Mouse (Mus musculus): ENCODE measurements around the gene Ovol3. TPM values are rescaled to one million over a fixed set of nuclear protein-coding genes. Genes with fewer than 3 reads are reported as not detected.
A peak's percentile ranks its signal among the peaks of the same experiment; 100 is the strongest.

Ovol3 gene
- polyA plus RNA-seq, 1 experiment from 2014 or later = not detected

GRCm38 (mm10) chr7:30200200-30200599 lies 35.3 kb downstream of the Ovol3 start:
- H3K9ac ChIP-seq (replicated peaks; ENCODE audit: low read depth, low read length) = no peak overlapping the region
- no peaks in the 10 kb centered on the region for H3K27me3 ChIP-seq (replicated peaks; ENCODE audit: control insufficient read depth, insufficient read depth, low read length)
- WGBS = 77% methylated on average over 5 of the region's 5 CpGs
- H3K4me3 ChIP-seq (replicated peaks; ENCODE audit: low read length) = no peak overlapping the region
- H3K4me2 ChIP-seq (ENCODE audit: low read length) = no peak overlapping the region
- no peaks in the 10 kb centered on the region for H3K36me3 ChIP-seq (ENCODE audit: control insufficient read depth, insufficient read depth)
- H3K4me1 ChIP-seq (replicated peaks; ENCODE audit: control insufficient read depth, insufficient read depth, low read length) = peaks cover 8% of the 10 kb centered on the region
- H3K27ac ChIP-seq (ENCODE audit: low read length) = no peak overlapping the region
- H3K9me3 ChIP-seq (ENCODE audit: control insufficient read depth, low read length) = no peaks in the 10 kb centered on the region
- no peak for ATAC-seq

DNA sequence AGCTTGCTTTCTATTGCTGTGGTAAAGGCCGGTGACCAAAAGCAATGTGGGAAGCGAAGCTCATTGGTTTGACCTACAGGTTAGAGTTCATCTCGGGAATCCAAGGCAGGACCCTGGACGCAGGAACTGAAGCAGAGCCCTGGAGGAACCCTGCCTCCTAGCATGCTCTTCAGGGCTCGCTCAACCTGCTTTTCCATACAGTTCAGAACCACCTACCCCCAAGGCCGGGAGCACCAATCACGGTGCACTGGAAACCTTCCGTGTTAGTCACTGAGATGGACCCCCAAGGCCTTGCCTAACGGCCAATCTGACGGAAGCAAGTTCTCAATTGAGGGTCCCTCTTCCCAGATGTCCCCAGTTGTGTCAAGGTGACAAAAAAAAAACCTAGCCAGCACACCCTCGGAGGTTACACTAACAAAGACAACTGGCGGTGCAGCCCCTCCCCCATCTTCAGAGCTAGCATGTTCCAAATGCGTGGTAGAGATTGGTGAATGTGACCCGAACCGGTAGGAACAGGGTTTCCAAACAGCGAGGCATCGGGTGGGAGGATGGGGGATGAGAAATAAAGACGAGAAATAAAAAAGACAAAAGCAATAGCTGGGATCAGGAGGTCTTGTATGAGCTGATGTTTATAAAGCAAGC lies 35.9 kb downstream of the Ovol3 start:
- H3K9me3 ChIP-seq (ENCODE audit: control insufficient read depth, low read length) = no peaks in the 10 kb centered on the region
- no peaks in the 10 kb centered on the region for H3K27me3 ChIP-seq (replicated peaks; ENCODE audit: control insufficient read depth, insufficient read depth, low read length)
- H3K27ac ChIP-seq (ENCODE audit: low read length) = no peak overlapping the region
- peaks cover 11% of the 10 kb centered on the region for H3K4me1 ChIP-seq (replicated peaks; ENCODE audit: control insufficient read depth, insufficient read depth, low read length)
- no peak overlapping the region for H3K9ac ChIP-seq (replicated peaks; ENCODE audit: low read depth, low read length)
- H3K36me3 ChIP-seq (ENCODE audit: control insufficient read depth, insufficient read depth) = no peaks in the 10 kb centered on the region
- no peak for ATAC-seq
- WGBS = 83% methylated on average over 18 of the region's 18 CpGs
- H3K4me2 ChIP-seq (ENCODE audit: low read length) = no peak overlapping the region
- no peak overlapping the region for H3K4me3 ChIP-seq (replicated peaks; ENCODE audit: low read length)

DNA sequence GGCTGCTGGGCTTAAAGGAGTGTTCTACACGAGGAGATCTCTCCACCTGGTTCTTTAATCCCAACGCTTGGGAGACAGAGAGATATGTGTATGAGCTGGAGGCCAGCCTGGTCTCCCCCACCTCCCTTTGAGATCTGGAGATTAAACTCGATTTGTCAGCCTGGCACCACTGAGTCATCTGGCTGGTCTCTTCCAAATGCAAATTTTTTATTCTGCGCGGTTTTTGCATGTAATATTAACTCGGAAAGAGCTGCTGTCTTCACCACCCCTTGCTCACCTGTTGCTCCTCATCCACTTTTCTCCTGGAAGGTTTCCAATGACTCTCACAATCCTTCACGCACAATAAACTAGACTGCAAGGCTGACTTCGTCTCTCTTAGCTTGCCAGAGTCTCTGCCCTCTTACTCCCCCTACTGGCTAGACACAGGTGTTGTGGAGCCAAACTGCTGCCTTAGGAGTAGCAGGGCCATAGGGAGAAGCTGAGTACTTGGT lies 37.0 kb downstream of the Ovol3 start, which contains the start of gene Capns1:
Gene Capns1, minus strand, starts transcription at position 331 of the 491 bp plus-strand sequence.
- Histone ChIP-seq H3K4me1 (replicated peaks; ENCODE audit: control insufficient read depth, insufficient read depth, low read length) (peaks cover 12% of the 10 kb centered on the region), H3K9ac (replicated peaks; ENCODE audit: low read depth, low read length) (no peak within 1 kb of the TSS), H3K4me2 (ENCODE audit: low read length) (peak within 1 kb of the TSS; percentile 48), H3K27me3 (replicated peaks; ENCODE audit: control insufficient read depth, insufficient read depth, low read length) (no peaks in the 10 kb centered on the region), H3K4me3 (replicated peaks; ENCODE audit: low read length) (peak within 1 kb of the TSS; percentile 32), H3K9me3 (ENCODE audit: control insufficient read depth, low read length) (no peaks in the 10 kb centered on the region), H3K36me3 (ENCODE audit: control insufficient read depth, insufficient read depth) (no peaks in the 10 kb centered on the region), H3K27ac (ENCODE audit: low read length) (0 out of 2 replicates have a peak within 1 kb of the TSS, but pooled peaks have one; percentile 7)
- ATAC-seq = peak; percentile 46; the same call in 1 of the 2 replicates
- 2% methylated on average over 8 of the region's 8 CpGs for WGBS

DNA sequence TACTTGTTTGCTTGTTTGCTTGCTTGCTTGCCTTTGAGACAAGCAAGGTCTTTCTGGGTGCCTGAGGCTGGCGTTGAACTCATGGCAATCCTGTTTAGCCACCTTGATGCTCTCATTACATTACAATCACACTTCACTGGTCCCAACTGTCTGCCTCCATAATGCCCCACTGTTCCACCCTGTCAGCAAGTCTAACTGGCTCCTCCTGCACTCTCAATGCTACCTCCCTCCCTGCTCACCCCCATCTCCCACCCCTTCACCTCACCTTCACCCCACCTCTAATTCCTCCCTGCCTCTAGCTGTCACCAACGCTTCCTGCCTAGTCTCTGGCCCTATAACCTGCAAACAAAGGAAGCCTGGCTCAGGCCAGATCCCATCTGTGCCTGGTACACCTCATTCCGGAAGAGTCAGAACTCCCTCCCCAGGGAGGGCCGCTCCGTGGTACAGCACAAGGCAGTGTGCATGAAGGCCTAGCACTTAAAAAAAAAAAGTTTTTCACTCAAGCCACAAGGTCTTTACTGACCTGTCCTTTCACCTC lies 37.9 kb downstream of the Ovol3 start:
- Histone ChIP-seq H3K4me2 (ENCODE audit: low read length) (no peak overlapping the region), H3K9me3 (ENCODE audit: control insufficient read depth, low read length) (no peaks in the 10 kb centered on the region), H3K27ac (ENCODE audit: low read length) (no peak overlapping the region), H3K4me3 (replicated peaks; ENCODE audit: low read length) (no peak overlapping the region), H3K27me3 (replicated peaks; ENCODE audit: control insufficient read depth, insufficient read depth, low read length) (no peaks in the 10 kb centered on the region), H3K4me1 (replicated peaks; ENCODE audit: control insufficient read depth, insufficient read depth, low read length) (peaks cover 20% of the 10 kb centered on the region), H3K9ac (replicated peaks; ENCODE audit: low read depth, low read length) (no peak overlapping the region), H3K36me3 (ENCODE audit: control insufficient read depth, insufficient read depth) (no peaks in the 10 kb centered on the region)
- 77% methylated on average over 5 of the region's 5 CpGs for WGBS
- no peak for ATAC-seq

DNA sequence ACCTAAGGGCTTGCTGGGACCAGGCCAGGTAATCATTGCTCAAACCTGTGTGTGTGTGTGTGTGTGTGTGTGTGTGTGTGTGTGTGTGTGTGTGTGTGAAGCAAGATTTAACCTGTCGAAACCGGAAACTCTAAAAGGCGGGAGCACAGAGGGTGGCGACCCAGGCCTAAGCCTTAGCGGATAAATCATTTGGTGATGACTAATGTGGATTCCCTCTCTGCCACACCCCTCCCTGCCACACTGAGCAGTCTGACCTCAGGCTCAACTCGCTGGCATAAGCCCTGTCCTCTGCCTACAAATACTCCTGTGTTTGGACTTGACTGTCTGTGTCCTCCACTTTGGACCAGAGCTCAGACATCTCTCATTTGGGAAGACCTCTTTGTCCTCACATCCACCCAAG lies 39.4 kb downstream of the Ovol3 start:
- Histone ChIP-seq H3K4me3 (replicated peaks; ENCODE audit: low read length) (no peak overlapping the region), H3K27ac (ENCODE audit: low read length) (no peak overlapping the region), H3K9ac (replicated peaks; ENCODE audit: low read depth, low read length) (no peak overlapping the region), H3K36me3 (ENCODE audit: control insufficient read depth, insufficient read depth) (peaks cover 6% of the 10 kb centered on the region; the same call in 1 of the 2 replicates), H3K9me3 (ENCODE audit: control insufficient read depth, low read length) (no peaks in the 10 kb centered on the region), H3K27me3 (replicated peaks; ENCODE audit: control insufficient read depth, insufficient read depth, low read length) (no peaks in the 10 kb centered on the region), H3K4me2 (ENCODE audit: low read length) (no peak overlapping the region), H3K4me1 (replicated peaks; ENCODE audit: control insufficient read depth, insufficient read depth, low read length) (peaks cover 23% of the 10 kb centered on the region)
- no peak for ATAC-seq
- WGBS = 84% methylated on average over 6 of the region's 6 CpGs

GRCm38 (mm10) chr7:30195461-30195860 lies 40.1 kb downstream of the Ovol3 start:
- no peak overlapping the region for H3K9ac ChIP-seq (replicated peaks; ENCODE audit: low read depth, low read length)
- H3K4me2 ChIP-seq (ENCODE audit: low read length) = peak overlapping the region; percentile 68
- peaks cover 23% of the 10 kb centered on the region for H3K4me1 ChIP-seq (replicated peaks; ENCODE audit: control insufficient read depth, insufficient read depth, low read length)
- H3K9me3 ChIP-seq (ENCODE audit: control insufficient read depth, low read length) = no peaks in the 10 kb centered on the region
- 78% methylated on average over 6 of the region's 6 CpGs for WGBS
- H3K27ac ChIP-seq (ENCODE audit: low read length) = no peak overlapping the region
- peak overlapping the region; percentile 83; the same call in 1 of the 2 replicates for H3K4me3 ChIP-seq (replicated peaks; ENCODE audit: low read length)
- H3K27me3 ChIP-seq (replicated peaks; ENCODE audit: control insufficient read depth, insufficient read depth, low read length) = no peaks in the 10 kb centered on the region
- ATAC-seq = no peak
- H3K36me3 ChIP-seq (ENCODE audit: control insufficient read depth, insufficient read depth) = peaks cover 8% of the 10 kb centered on the region

- Histone ChIP-seq H3K4me3 (replicated peaks; ENCODE audit: low read length) (peak overlapping the region; percentile 83), H3K27ac (ENCODE audit: low read length) (peak overlapping the region; percentile 77), H3K27me3 (replicated peaks; ENCODE audit: control insufficient read depth, insufficient read depth, low read length) (no peaks in the 10 kb centered on the region), H3K4me1 (replicated peaks; ENCODE audit: control insufficient read depth, insufficient read depth, low read length) (peaks cover 23% of the 10 kb centered on the region), H3K4me2 (ENCODE audit: low read length) (peak overlapping the region; percentile 68), H3K9ac (replicated peaks; ENCODE audit: low read depth, low read length) (peak overlapping the region; percentile 77), H3K9me3 (ENCODE audit: control insufficient read depth, low read length) (no peaks in the 10 kb centered on the region), H3K36me3 (ENCODE audit: control insufficient read depth, insufficient read depth) (peaks cover 11% of the 10 kb centered on the region)
- WGBS = under 1% methylated on average over 28 of the region's 28 CpGs
- ATAC-seq = peak; percentile 88
These were observed 40.6 kb downstream of the Ovol3 start for GRCm38 (mm10) chr7:30194884-30195283.

DNA sequence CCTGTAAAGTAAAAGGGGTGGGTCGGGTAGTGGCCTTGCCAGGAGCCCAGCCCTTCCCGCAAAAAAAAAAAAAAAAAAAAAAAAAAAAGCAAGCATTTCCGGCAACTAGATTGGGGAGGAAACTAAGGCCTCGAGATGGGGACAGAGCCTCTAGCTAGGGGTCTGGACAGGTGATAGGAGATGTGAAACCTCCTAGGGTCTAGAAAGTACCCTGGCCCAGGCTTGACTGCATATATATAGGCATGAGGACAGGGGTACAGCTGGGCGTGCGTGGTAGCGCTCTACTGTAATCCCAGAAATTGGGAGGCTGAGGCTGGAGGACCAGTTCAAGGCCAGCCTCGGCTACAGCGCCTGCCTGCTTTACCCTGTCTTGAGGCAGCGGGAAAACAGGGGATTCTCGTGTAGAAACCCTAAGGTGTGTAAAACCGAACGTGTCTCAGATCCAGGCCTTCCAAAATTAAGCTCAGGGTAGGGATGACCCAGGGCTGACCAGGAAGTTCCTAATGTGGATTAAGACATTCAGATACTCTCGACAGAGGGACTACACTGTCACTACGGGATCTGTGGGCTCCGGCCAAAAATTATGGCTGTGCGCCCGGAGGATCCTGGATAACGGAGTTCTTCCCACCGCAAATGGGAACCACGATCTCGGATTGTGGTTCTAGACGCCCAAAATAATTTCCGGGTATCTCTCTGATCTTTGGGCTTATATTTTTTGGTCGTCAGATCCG lies 41.3 kb downstream of the Ovol3 start:
- H3K4me1 ChIP-seq (replicated peaks; ENCODE audit: control insufficient read depth, insufficient read depth, low read length) = peaks cover 23% of the 10 kb centered on the region
- peak overlapping the region; percentile 68 for H3K4me2 ChIP-seq (ENCODE audit: low read length)
- peak overlapping the region; percentile 77 for H3K27ac ChIP-seq (ENCODE audit: low read length)
- WGBS = under 1% methylated on average over 26 of the region's 26 CpGs
- H3K9me3 ChIP-seq (ENCODE audit: control insufficient read depth, low read length) = no peaks in the 10 kb centered on the region
- peaks cover 13% of the 10 kb centered on the region for H3K36me3 ChIP-seq (ENCODE audit: control insufficient read depth, insufficient read depth)
- ATAC-seq = peak; percentile 27
- H3K9ac ChIP-seq (replicated peaks; ENCODE audit: low read depth, low read length) = peak overlapping the region; percentile 77
- H3K4me3 ChIP-seq (replicated peaks; ENCODE audit: low read length) = peak overlapping the region; percentile 83
- no peaks in the 10 kb centered on the region for H3K27me3 ChIP-seq (replicated peaks; ENCODE audit: control insufficient read depth, insufficient read depth, low read length)

GRCm38 (mm10) chr7:30193581-30194100 lies 41.9 kb downstream of the Ovol3 start:
- peaks cover 15% of the 10 kb centered on the region for H3K36me3 ChIP-seq (ENCODE audit: control insufficient read depth, insufficient read depth)
- under 1% methylated on average over 23 of the region's 26 CpGs for WGBS
- peak; percentile 70 for ATAC-seq

More at GRCm38 (mm10) chr7:30193581-30194100, 41.9 kb downstream of the Ovol3 start:
- Histone ChIP-seq H3K9me3 (ENCODE audit: control insufficient read depth, low read length) (no peaks in the 10 kb centered on the region), H3K4me2 (ENCODE audit: low read length) (peak overlapping the region; percentile 68), H3K4me3 (replicated peaks; ENCODE audit: low read length) (peak overlapping the region; percentile 83), H3K9ac (replicated peaks; ENCODE audit: low read depth, low read length) (peak overlapping the region; percentile 77), H3K27ac (ENCODE audit: low read length) (peak overlapping the region; percentile 77), H3K4me1 (replicated peaks; ENCODE audit: control insufficient read depth, insufficient read depth, low read length) (peaks cover 20% of the 10 kb centered on the region), H3K27me3 (replicated peaks; ENCODE audit: control insufficient read depth, insufficient read depth, low read length) (no peaks in the 10 kb centered on the region)
